ENCODE assay signal across 20 mouse cellular contexts in genomic region chr16:23249762-23250161, GRCm38 (mm10). TPM values are rescaled to one million over a fixed set of nuclear protein-coding genes. Genes with fewer than 3 reads are reported as not detected.
DNase-seq lines count a peak whose midpoint lies in the region; ATAC-seq and TF ChIP-seq lines count a peak whose summit lies in the region.
"Had no signal": no experiment of that assay in that cellular context is flagged by ENCODE, and none has a peak within 500 bp of the region (broad histone marks: within the 10 kb centered on the region; RNA-seq: fewer than 3 reads in every experiment).

No protein-coding gene starts in this region.

- H3K9me3 ChIP-seq in hindbrain, embryonic 12.5 days (replicated peaks), result no peaks in the 10 kb centered on the region
- no peaks in the 10 kb centered on the region for H3K9me3 ChIP-seq in hindbrain, embryonic 16.5 days (ENCODE audit: control insufficient read depth, low read length)
- no peaks in the 10 kb centered on the region for H3K9me3 ChIP-seq in lung, embryonic 14.5 days (ENCODE audit: low read depth, low read length)
- no peaks in the 10 kb centered on the region for H3K9me3 ChIP-seq in lung, postnatal 0 days (ENCODE audit: low read length)
- H3K9me3 ChIP-seq: embryonic facial prominence, embryonic 15.5 days; hindbrain, embryonic 15.5 days had no signal

- no peak overlapping the region for H3K9ac ChIP-seq in hindbrain, embryonic 12.5 days
- H3K9ac ChIP-seq in hindbrain, embryonic 16.5 days (ENCODE audit: low read depth, low read length), result no peak overlapping the region
- no peak overlapping the region for H3K9ac ChIP-seq in lung, embryonic 14.5 days
- no peak overlapping the region for H3K9ac ChIP-seq in lung, postnatal 0 days (replicated peaks; ENCODE audit: low read depth)
- H3K9ac ChIP-seq: embryonic facial prominence, embryonic 15.5 days; forebrain, postnatal 0 days; hindbrain, embryonic 15.5 days had no signal

- H3K4me3 ChIP-seq in hindbrain, embryonic 12.5 days, result no peak overlapping the region
- no peak overlapping the region for H3K4me3 ChIP-seq in hindbrain, embryonic 16.5 days (ENCODE audit: low read length)
- no peak overlapping the region for H3K4me3 ChIP-seq in lung, embryonic 14.5 days (ENCODE audit: low read depth, low read length)
- no peak overlapping the region for H3K4me3 ChIP-seq in lung, postnatal 0 days (ENCODE audit: low read depth, low read length)
- H3K4me3 ChIP-seq in lung, adult 2 months (replicated peaks; ENCODE audit: extremely low read depth, low read depth, low read length), result no peak overlapping the region
- no peak overlapping the region for H3K4me3 ChIP-seq in macrophage (ENCODE audit: inconsistent target)
- H3K4me3 ChIP-seq: embryonic facial prominence, embryonic 15.5 days; gastrocnemius, adult 2 months; hindbrain, embryonic 15.5 days had no signal

- DNase-seq in lung, embryonic 14.5 days, result peak; percentile 74
- DNase-seq in lung, postnatal 36 days, result no peak
- peak; percentile 54 for DNase-seq in lung, postnatal 0 days (ENCODE audit: low spot score)
- DNase-seq in lung, adult 2 months, result no peak
- no peak for DNase-seq in testis, postnatal 14 days (ENCODE audit: low spot score)
- DNase-seq: adrenal gland, adult 8-10 months; adrenal gland, postnatal 25 days; cerebellum, adult 11-12 months; cerebellum, adult 8-10 months; cerebellum, postnatal 10 days; cerebellum, postnatal 36 days; forebrain, postnatal 0 days; gastrocnemius, adult 2 months; gastrocnemius, postnatal 14 days had no signal

- no peak; the same call in 1 of the 2 replicates for TF ChIP-seq EP300 in lung, postnatal 0 days (IDR thresholded peaks at IDR 0.05)

- H3K27me3 ChIP-seq in hindbrain, embryonic 12.5 days, result no peaks in the 10 kb centered on the region
- H3K27me3 ChIP-seq in hindbrain, embryonic 16.5 days (replicated peaks; ENCODE audit: control insufficient read depth, insufficient read depth, low read length), result no peaks in the 10 kb centered on the region
- H3K27me3 ChIP-seq in lung, embryonic 14.5 days (ENCODE audit: insufficient read depth, low read length), result no peaks in the 10 kb centered on the region
- H3K27me3 ChIP-seq in lung, postnatal 0 days (replicated peaks; ENCODE audit: insufficient read depth, low read length), result no peaks in the 10 kb centered on the region
- H3K27me3 ChIP-seq: embryonic facial prominence, embryonic 15.5 days; hindbrain, embryonic 15.5 days had no signal

- TF ChIP-seq CTCF in lung, embryonic 14.5 days (IDR thresholded peaks at IDR 0.05; ENCODE audit: low read depth), result no peak
- TF ChIP-seq CTCF in lung, postnatal 0 days (IDR thresholded peaks at IDR 0.05), result no peak
- TF ChIP-seq CTCF in lung, adult 2 months (IDR thresholded peaks at IDR 0.05; ENCODE audit: insufficient read depth, low read length), result no peak

- peak overlapping the region; percentile 30; the same call in 1 of the 2 replicates for H3K27ac ChIP-seq in hindbrain, embryonic 12.5 days
- no peak overlapping the region for H3K27ac ChIP-seq in hindbrain, embryonic 16.5 days (ENCODE audit: low read depth, low read length)
- peak overlapping the region; percentile 87; the same call in 1 of the 2 replicates for H3K27ac ChIP-seq in lung, embryonic 14.5 days (ENCODE audit: low read depth)
- peak overlapping the region; percentile 52; the same call in 1 of the 2 replicates for H3K27ac ChIP-seq in lung, postnatal 0 days (ENCODE audit: low read length)
- H3K27ac ChIP-seq in macrophage, result 0 out of 2 replicates have a peak overlapping the region, but pooled peaks have one; percentile 5
- H3K27ac ChIP-seq: embryonic facial prominence, embryonic 15.5 days; hindbrain, embryonic 15.5 days had no signal

- no peak overlapping the region for H3K4me2 ChIP-seq in hindbrain, embryonic 12.5 days (replicated peaks)
- no peak overlapping the region for H3K4me2 ChIP-seq in hindbrain, embryonic 16.5 days (ENCODE audit: low read length)
- H3K4me2 ChIP-seq in lung, embryonic 14.5 days, result 0 out of 2 replicates have a peak overlapping the region, but pooled peaks have one; percentile 6
- no peak overlapping the region for H3K4me2 ChIP-seq in lung, postnatal 0 days (replicated peaks; ENCODE audit: low read depth, low read length)
- H3K4me2 ChIP-seq: embryonic facial prominence, embryonic 15.5 days; heart, embryonic 11.5 days; hindbrain, embryonic 15.5 days had no signal

- ATAC-seq in hindbrain, embryonic 12.5 days (ENCODE audit: low FRiP score), result no peak
- ATAC-seq in hindbrain, embryonic 16.5 days, result no peak
- no peak for ATAC-seq in lung, embryonic 14.5 days (ENCODE audit: insufficient read depth)
- ATAC-seq in lung, postnatal 0 days, result no peak; the same call in 1 of the 2 replicates

- no peaks in the 10 kb centered on the region for H3K36me3 ChIP-seq in hindbrain, embryonic 12.5 days
- no peaks in the 10 kb centered on the region for H3K36me3 ChIP-seq in hindbrain, embryonic 16.5 days (ENCODE audit: control insufficient read depth, insufficient read depth, low read length)
- H3K36me3 ChIP-seq in lung, embryonic 14.5 days (ENCODE audit: insufficient read depth), result no peaks in the 10 kb centered on the region
- no peaks in the 10 kb centered on the region for H3K36me3 ChIP-seq in lung, postnatal 0 days (ENCODE audit: insufficient read depth, low read length)
- no peaks in the 10 kb centered on the region for H3K36me3 ChIP-seq in macrophage (ENCODE audit: inconsistent target)
- H3K36me3 ChIP-seq: embryonic facial prominence, embryonic 15.5 days; hindbrain, embryonic 15.5 days had no signal

- peaks cover 47% of the 10 kb centered on the region for H3K4me1 ChIP-seq in hindbrain, embryonic 12.5 days
- peaks cover 11% of the 10 kb centered on the region for H3K4me1 ChIP-seq in hindbrain, embryonic 16.5 days (ENCODE audit: control insufficient read depth, insufficient read depth, low read depth, low read length)
- peaks cover 32% of the 10 kb centered on the region for H3K4me1 ChIP-seq in lung, embryonic 14.5 days (ENCODE audit: insufficient read depth)
- peaks cover 6% of the 10 kb centered on the region; the same call in 1 of the 2 replicates for H3K4me1 ChIP-seq in lung, postnatal 0 days (ENCODE audit: insufficient read depth, low read depth, low read length)
- H3K4me1 ChIP-seq in lung, adult 2 months (ENCODE audit: control insufficient read depth, insufficient read depth, low read length), result no peaks in the 10 kb centered on the region; the same call in 1 of the 2 replicates

- no peaks in the 10 kb centered on the region; the same call in 1 of the 2 replicates for H3K79me2 ChIP-seq in macrophage (ENCODE audit: inconsistent target)

- WGBS in hindbrain, embryonic 12.5 days, result 53% methylated on average over 6 of the region's 6 CpGs
- WGBS in hindbrain, embryonic 16.5 days, result 47% methylated on average over 6 of the region's 6 CpGs
- WGBS in lung, embryonic 14.5 days, result 34% methylated on average over 6 of the region's 6 CpGs
- WGBS in lung, postnatal 0 days, result 56% methylated on average over 6 of the region's 6 CpGs
- WGBS in lung, adult 2 months, result 86% methylated on average over 6 of the region's 6 CpGs
- 88% methylated on average over 6 of the region's 6 CpGs for WGBS in macrophage (ENCODE audit: missing documents)

- no peak for TF ChIP-seq POLR2A in lung, adult 2 months (IDR thresholded peaks at IDR 0.05; ENCODE audit: borderline replicate concordance, extremely low read depth, low read depth, low read length)

RNA-seq across cellular contexts. Expression of gene St6gal1, which starts 25.2 kb away (rescaled TPM):
- 38.7 and 40.0 TPM in 2 replicates for polyA plus RNA-seq in hindbrain, embryonic 12.5 days (2016; fragmentation: Nextera tagmentation; extraction: Ambion mirVana)
- 18.4 and 22.6 TPM in 2 replicates for polyA plus RNA-seq in hindbrain, embryonic 16.5 days (2015; fragmentation: Nextera tagmentation; extraction: Ambion mirVana)
- 58.8 and 60.3 TPM in 2 replicates for polyA plus RNA-seq in lung, embryonic 14.5 days (2014; fragmentation: Nextera tagmentation; extraction: Ambion mirVana)
- polyA plus RNA-seq in lung, postnatal 0 days (2015; fragmentation: Nextera tagmentation; extraction: Ambion mirVana), result 42.2 and 46.4 TPM in 2 replicates
- polyA plus RNA-seq in lung, adult 2 months (2012; rRNA removed), result 22.1 and 28.0 TPM in 2 replicates
- total RNA-seq in macrophage (2018; cell fraction: chromatin; rRNA removed), result 10 to 100 TPM in 12 of 26 experiments, 1 to 10 TPM in 12, under 1 TPM in 2; 0.26 to 52.6 (median 8.3) TPM
- total RNA-seq in macrophage (2018; cell fraction: cytosol; rRNA removed), result 10 to 100 TPM in 16 of 26 experiments, 1 to 10 TPM in 10; 5.6 to 72.7 (median 28.0) TPM
- total RNA-seq in macrophage (2018; cell fraction: nucleus; rRNA removed), result 10 to 100 TPM in 16 of 26 experiments, 1 to 10 TPM in 10; 6.9 to 68.1 (median 19.1) TPM
- 24.0 to 59.9 TPM (median 43.6 TPM) in 3 replicates for polyA plus RNA-seq in macrophage (2018)

Comparison
In these comparisons a context has a peak if more than half of its experiments do, and no peak if none do; other contexts are left out.
1. DNase-seq: peak in lung, embryonic 14.5 days (single experiment) and lung, postnatal 0 days (single experiment); none in lung, postnatal 36 days (single experiment), lung, adult 2 months (single experiment) and testis, postnatal 14 days (single experiment).